Mouse (Mus musculus) adrenal gland, adult (tissue): ENCODE measurements around the gene Rilp.

Experiments
- DNase-seq, 2 experiments: peaks; one replicate each; pipeline ENCODE4 v3.0.0; 2022 to 2023; ENCODE audit warnings: low spot score in 1 of 2; ENCODE audit not compliant: inconsistent age in 2 of 2

Rilp gene

DNA sequence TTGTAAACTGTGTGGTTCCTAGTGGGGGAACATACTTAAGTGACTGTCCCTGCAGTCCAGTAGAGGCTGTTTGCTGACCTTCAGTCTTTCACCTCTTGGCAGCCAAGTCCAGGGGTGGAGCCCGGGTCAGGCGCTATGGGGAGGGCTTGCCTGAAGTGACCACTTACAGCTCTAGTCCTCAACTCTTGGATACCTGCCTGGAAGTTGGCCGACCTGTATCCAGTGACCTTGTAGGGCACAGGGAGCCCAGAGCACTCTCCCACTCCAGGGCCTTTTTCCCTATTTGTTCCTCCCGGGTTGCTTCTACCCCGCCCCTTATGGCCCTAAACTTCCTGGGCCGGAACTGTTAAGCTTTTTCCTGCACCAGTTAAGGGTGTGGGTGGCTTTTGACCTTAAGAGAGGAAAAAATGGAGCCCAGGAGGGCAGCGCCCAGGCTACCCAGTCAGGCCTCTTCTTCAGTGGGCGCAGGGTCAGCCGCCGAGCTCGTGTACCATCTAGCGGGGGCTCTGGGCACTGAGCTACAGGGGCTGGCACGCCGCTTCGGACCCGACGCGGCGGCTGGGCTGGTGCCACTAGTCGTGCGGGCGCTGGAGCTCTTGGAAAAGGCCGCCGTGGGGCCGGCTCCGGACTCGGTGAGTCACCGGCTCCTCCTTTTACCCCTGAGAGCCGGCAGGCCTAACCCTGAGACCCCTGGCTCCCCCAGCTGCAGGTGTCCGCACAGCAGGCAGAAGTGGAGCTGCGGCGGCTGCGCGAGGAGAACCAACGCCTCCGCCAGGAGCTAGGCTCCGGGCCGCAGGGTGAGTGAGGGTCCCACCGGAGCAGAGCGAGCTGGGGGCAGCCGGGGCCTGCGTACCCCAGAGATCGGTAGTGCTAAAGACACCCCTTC, at the start of gene Rilp:
Rilp (plus strand) TSS at position 354 of the 886 bp plus-strand sequence.
- peak; percentile 83 to 94 for DNase-seq

- peak; percentile 94 to 97 for DNase-seq
Observed at GRCm38 (mm10) chr11:75460103-75460843, 49.6 kb upstream of the Rilp start.

DNA sequence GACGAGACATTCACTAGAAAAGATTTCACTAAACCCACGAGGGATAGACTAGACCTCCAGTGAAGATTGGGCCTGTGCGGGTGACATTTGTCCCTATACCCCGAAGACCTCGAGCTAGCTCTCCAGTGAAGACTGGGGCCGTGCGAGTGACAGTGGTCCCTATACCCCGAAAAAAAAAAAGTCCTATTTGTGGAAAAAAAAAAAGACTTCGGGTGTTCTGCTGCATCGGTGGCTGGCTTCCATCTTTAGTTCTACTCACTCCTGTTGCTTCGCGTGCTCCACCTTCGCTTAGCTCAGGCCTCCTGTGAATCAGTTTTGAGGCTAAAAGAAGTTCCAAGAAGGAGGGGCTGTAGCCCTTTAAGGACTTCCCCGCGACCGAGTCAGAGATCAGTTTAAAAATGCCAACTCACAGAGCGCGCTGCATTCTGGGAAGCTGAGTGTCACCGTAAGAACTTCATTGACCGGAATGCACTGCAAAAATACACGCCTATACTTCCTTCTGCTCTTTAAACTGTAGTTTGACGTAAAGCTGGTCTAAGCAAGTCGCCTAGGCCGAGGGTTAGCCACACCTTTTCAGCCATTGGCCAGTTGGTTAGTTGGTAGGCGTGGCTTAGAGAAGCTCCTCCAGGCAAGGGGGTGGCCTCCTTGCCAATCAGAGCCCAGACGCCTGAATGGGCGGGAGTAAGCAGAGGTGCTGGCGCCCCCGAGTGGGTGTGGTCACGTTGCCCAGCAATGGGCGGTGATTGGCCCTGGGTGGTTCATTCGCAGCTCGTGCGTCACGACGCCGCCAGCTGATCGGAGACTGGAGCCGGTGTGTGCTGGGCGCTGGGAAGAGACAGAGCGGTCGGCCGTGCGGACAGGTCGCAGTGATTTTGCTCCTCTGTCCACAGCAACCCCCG, 48.8 kb upstream of the Rilp start, which contains the start of gene Tlcd2:
Tlcd2 (plus strand) TSS at position 872 of the 899 bp plus-strand sequence.
- DNase-seq = peak; percentile 100

DNA sequence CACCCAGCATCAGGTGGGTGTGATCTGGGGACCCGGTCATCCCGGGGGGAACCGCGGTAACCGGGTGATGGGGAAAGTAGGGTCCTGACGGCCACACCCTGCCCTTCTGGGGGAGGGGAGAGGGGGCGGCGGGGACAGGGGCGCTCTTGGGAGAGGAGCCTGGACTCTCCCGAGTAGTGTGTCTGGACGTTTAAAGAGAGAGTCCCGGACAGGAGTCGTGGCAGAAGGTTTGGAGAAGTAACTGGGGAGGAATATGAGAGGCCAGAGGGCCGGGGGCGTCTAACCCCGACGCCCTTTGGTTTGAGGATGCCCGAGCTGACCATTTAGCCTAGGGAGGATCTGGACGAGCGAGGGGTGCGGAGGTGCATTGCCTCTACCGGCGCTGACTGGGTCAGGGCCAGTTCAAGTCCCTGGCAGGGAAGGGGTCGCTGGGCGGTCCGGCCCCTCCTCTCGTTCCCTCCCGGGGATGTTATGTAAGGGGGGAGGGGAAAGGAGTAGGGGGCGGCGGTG, 48.1 kb upstream of the Rilp start:
- no peak for DNase-seq

DNA sequence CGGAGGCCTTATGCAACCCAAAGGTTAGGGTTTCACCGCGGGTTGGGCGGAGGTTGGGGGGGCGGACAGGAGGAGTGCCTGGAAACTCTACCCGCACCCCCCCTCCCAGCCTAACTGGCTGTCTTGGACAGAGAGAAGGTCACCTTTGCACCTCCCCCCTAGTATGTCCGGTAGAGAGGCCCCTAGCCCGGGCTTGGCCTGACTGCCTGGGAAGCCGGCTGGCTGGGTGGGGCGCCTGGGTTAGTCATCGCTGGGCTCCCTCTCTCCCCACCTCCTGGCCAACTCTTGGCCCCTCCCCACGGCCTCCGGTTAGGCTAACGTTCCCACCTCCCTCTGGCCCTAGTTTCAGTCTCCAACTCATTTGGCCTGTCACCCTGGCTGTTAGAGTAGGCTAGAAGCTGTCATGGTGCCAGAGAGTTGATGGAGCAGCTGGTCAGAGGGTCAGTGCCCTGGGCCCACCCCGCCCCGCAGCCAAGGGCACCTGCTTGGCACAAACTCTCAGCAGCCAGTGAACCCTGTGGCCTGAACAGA, 47.6 kb upstream of the Rilp start:
- DNase-seq = peak; percentile 94 to 97

DNA sequence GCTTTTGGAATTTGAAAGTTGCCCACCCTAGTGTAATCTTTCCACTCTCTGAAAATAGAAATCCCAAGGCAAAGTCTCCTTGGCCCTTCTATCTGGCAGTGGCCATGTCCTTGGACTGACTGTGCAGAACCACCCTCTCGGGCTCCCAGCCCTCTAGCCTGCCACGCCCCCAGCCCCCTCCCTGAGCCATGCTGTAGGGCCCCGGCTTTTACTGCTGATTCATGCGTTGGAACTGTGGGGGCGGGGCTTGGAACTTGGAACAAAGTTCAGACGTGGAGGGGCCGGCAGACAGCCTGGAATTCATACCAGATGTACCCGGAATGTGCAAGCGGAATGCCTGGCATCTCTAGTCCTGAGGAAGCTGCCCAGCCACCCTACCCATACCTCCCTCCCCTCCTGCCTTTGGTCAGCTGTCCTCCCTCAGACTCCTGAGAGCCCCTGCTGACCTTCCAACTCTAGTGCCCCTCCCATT, 47.0 kb upstream of the Rilp start:
- DNase-seq = peak; percentile 98

- DNase-seq = peak; percentile 42 to 67
Observed at GRCm38 (mm10) chr11:75463624-75464023, 46.3 kb upstream of the Rilp start.

DNA sequence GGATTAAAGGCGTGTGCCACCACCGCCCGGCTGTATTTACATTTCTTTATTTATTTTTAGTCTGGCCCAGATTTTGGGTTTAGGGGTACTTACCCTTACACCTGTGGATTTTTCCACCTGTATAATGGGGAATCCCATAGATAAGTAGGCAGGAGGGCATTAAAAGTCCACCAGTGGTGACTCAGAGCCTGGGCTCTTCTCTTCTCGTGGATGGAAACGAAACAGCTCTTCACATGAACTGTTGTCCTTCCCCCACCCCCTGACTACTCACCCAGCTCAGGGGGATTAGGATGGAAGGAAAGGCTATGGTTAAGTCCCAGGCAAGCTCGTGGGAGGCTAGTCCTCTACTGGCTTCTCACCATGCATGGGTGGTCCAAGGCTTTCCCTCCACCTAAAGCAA, 45.5 kb upstream of the Rilp start:
- peak in 1 of 2 experiments; percentile 25 for DNase-seq

- no peak for DNase-seq
Observed at GRCm38 (mm10) chr11:75465051-75465450, 44.8 kb upstream of the Rilp start.

- peak in 1 of 2 experiments; percentile 58 for DNase-seq
Observed at GRCm38 (mm10) chr11:75466731-75467505, 43.0 kb upstream of the Rilp start.

DNA sequence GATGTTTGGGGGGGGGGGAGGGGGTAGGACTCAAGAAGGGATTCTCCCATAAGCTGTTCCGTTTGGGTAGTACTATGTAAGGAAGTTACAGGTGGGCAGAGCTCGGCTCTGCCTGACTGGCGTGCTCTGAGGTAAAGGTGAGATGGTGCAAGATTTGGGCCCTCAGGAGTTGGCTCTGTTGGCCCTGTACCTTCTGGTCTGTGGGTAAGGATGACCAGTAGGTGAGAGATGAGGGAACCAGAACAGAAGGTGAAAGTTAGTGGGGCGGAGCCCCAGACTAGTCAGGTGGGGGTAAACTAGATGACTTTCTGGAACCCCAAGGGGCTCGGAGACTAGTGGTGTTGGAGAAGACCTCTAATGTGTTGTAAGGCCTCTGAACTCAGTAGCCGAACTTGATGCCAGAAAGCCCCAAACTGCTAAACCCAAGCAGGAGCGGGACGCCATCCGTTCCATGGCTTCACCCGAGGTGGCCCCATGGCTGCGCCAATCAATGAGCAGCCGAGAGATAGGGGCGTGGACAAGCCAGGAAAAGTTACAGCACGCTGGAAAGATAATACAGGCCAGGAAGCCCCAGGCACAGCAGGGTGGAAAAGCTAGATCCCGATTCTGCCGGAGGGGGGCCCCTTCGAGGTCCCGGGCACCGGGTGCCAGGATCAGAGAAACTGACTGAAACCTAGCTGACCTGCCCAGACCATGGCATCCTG, 42.2 kb upstream of the Rilp start:
- DNase-seq = peak; percentile 86 to 93

DNA sequence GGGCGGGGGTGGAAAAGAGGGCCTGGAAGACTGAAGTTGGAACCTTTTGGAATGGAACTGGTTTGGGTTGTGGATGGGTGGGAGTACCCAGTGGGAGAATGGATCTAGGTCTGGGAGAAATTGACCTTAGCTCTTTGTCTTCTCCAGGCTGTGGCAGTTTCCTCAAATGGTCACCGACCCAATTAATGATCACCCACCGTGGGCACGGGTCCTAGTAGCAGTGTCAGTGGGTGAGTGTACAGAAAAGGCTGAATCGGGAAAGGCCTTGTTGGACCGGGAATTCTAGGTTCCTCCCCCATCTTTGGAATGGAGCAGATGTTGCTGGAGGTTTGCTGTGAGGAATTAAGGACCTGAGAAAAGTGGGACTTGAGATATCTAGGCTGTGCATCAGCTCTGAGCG, 41.5 kb upstream of the Rilp start:
- no peak for DNase-seq

DNA sequence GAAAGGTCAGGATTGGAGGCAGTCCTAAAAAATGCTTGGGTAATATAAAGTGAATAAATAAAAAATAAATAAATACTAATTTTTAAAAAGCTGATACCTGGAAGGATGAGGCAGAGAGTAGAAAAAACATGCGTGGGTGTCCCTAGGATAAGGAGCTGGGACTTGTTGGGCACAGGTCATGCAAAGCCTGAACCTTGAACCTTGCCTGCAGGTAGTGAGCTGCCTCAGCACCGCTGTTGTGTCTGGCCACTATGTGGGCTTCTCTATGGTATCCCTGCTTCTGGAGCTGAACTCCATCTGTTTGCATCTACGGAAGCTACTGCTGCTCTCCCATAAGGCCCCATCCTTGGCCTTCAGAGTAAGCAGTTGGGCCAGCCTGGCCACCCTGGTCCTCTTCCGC, 40.6 kb upstream of the Rilp start:
- no peak for DNase-seq

DNA sequence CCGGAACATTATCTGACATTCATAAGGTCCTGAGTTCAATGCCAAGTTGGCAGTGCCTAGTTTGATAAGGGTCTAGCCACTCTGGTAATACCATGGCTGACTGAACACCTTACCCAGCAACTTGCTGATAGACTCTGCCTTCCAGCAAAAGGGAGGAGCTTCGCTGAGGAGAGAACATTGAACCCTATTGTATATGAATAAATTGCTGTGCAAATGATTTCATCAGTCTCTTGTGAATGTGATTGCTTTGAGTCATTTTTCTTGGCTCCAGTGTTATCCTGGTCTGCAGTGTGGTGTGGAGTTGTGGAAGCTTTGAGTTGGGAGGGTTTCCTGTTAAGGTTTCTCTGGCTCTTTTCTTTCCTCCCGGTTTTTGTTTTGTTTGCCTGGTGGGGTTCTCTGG, 39.2 kb upstream of the Rilp start:
- DNase-seq = peak in 1 of 2 experiments; percentile 26

- peak in 1 of 2 experiments; percentile 65 for DNase-seq
Observed at GRCm38 (mm10) chr11:75472469-75473081, 37.3 kb upstream of the Rilp start.

DNA sequence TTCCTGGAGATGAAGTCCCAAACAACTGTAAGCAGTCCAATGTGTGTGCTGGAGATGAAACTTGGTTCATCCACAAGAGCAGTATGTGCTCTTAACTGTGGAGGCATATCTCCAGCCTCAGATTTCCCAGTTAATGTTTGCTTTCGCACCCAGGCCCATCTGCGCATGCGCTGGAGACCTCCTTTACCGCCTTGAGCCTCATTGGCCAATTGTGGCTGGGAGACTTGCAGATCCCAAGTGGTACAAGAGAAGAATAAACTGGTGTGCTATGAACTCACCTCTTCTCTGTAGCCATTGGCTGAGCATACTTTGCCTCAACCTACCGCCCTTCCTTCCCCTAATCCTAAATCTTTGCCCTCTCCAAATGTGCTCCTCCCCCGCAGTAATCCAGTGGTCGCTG, 36.5 kb upstream of the Rilp start:
- DNase-seq = no peak

DNA sequence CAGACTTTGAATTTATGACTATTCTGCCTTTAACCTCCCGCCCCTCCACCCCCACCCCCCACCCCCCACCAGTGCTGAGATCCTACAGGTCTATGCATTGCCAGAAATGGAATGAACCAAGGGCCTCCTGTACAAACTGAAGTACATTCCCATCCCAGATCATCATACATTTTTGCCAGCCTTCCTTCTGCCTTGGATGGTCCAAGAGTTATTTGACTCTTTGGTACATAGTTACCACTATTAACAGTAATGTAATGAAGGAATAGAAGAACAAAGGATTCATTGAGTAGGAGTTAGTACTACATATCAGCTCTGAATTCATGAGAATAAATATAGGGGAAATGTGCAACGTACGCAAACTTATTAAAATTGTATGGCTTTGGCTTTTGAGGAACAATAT, 23.7 kb upstream of the Rilp start:
- DNase-seq = no peak

GRCm38 (mm10) chr11:75486601-75487285, 23.2 kb upstream of the Rilp start, which contains the start of gene Prpf8:
Prpf8 (plus strand) TSS chr11:75486816.
- DNase-seq = peak; percentile 97 to 100
